Mouse (Mus musculus): ENCODE measurements at regions not wholly inside any gene's neighbourhood (a gene's known extent, or its start where the extent isn't known, plus 50 kb on each side); places are given as distances from the start of the nearest gene placed in this dataset.

DNA sequence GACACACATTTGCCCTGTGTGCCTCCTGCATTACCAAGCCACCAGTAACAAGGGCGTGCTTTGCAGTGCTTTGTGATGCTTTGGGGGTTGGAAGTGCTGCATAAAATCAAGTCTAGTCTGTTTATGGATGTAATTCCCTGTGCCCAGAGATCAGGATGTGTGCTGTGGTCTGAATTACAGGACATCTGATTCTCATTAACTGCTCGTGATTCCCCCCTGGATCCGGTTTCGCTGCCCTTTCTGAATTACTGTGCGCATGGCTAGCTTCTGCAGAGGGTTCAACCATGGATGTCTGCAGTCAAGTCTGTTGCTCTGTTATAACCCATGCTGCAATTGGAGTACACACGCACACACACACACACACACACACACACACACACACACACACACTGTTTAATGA is 52.5 kb upstream of the Magi1 start:
- peak; percentile 13 to 26 for DNase-seq
